Mouse (Mus musculus): ENCODE measurements at regions not wholly inside any gene's neighbourhood (a gene's known extent, or its start where the extent isn't known, plus 50 kb on each side); places are given as distances from the start of the nearest gene placed in this dataset.

DNA sequence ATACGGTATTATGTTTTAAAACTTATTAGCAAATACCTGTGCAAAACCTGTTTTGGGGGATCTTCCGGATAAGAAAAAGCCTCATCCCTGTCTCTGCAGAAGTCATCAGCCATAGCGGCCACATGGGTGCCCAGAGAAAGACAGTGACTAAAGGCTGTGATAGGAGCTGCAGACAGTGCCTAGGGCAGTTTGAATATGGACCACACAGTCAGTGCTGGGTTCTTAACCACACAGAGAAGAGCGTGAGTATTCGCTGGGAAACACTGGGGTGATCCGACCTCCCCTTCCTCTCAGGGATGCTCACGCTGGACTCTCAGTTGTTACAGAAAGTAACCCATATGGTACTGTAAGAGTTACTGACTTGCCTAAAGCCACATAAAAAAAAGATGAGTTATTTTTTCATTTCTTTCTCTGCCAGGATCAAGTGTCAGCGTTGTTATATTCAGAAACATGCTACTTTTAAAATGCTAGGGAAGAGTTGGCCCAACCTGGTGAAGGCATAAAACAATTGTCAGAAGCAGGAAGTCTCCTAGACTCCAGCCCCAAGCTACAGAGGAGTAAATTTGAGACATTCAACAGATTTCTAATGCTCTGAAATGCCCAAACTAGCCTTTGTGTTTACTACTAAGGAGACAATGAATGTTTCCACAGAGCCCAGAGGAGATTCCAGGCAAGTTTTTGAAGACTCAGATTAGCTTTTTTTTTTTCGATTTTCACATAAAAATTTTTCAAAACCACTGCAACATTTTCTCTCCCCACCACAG is 333.3 kb upstream of the Acvr2a start:
- TF ChIP-seq EP300 (IDR thresholded peaks at IDR 0.05) (no peak), CTCF (IDR thresholded peaks at IDR 0.05) (no peak)
- Histone ChIP-seq H3K36me3 (ENCODE audit: insufficient read depth, low read length) (no peaks in the 10 kb centered on the region), H3K4me2 (replicated peaks; ENCODE audit: low read depth, low read length) (no peak overlapping the region), H3K4me3 (ENCODE audit: low read depth, low read length) (no peak overlapping the region), H3K9ac (replicated peaks; ENCODE audit: low read depth) (no peak overlapping the region), H3K9me3 (ENCODE audit: low read length) (no peaks in the 10 kb centered on the region), H3K4me1 (ENCODE audit: insufficient read depth, low read depth, low read length) (no peaks in the 10 kb centered on the region), H3K27me3 (replicated peaks; ENCODE audit: insufficient read depth, low read length) (no peaks in the 10 kb centered on the region), H3K27ac (ENCODE audit: low read length) (no peak overlapping the region)
- ATAC-seq (no peak), DNase-seq (ENCODE audit: low spot score) (no peak)
- WGBS, result 79% methylated on average over 9 of the region's 9 CpGs

- 72% methylated on average over 12 of the region's 12 CpGs for WGBS
- Histone ChIP-seq H3K4me3 (ENCODE audit: low read depth, low read length) (no peak overlapping the region), H3K27ac (ENCODE audit: low read length) (no peak overlapping the region), H3K27me3 (replicated peaks; ENCODE audit: insufficient read depth, low read length) (no peaks in the 10 kb centered on the region), H3K9ac (replicated peaks; ENCODE audit: low read depth) (no peak overlapping the region), H3K4me2 (replicated peaks; ENCODE audit: low read depth, low read length) (no peak overlapping the region), H3K9me3 (ENCODE audit: low read length) (no peaks in the 10 kb centered on the region), H3K36me3 (ENCODE audit: insufficient read depth, low read length) (no peaks in the 10 kb centered on the region), H3K4me1 (ENCODE audit: insufficient read depth, low read depth, low read length) (no peaks in the 10 kb centered on the region)
- TF ChIP-seq EP300 (IDR thresholded peaks at IDR 0.05) (no peak), CTCF (IDR thresholded peaks at IDR 0.05) (no peak)
- ATAC-seq (no peak), DNase-seq (ENCODE audit: low spot score) (no peak)
Measured at GRCm38 (mm10) chr2:48481209-48481742, 332.6 kb upstream of the Acvr2a start.

DNA sequence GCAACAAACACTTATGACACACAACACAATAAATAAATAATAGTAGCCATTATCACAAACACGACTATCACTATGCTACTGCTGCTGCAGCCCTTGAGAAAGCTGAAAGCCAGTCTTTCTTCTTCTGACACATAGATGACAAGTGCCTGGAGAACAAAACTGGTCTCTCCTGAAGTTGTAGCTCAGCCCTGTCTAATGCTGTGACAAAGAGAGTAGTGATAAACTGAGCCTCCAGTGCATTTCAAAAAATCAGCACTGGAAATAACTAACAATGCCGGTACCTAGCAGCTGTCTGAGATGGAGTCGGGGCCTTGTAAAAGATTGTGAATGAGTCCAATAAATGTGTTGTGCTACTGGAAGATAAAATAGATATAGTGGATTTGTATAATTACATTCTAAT is 320.3 kb upstream of the Acvr2a start:
- Histone ChIP-seq H3K36me3 (ENCODE audit: insufficient read depth, low read length) (no peaks in the 10 kb centered on the region), H3K27me3 (replicated peaks; ENCODE audit: insufficient read depth, low read length) (no peaks in the 10 kb centered on the region), H3K9me3 (ENCODE audit: low read length) (no peaks in the 10 kb centered on the region), H3K9ac (replicated peaks; ENCODE audit: low read depth) (no peak overlapping the region), H3K4me2 (replicated peaks; ENCODE audit: low read depth, low read length) (no peak overlapping the region), H3K4me3 (ENCODE audit: low read depth, low read length) (no peak overlapping the region), H3K27ac (ENCODE audit: low read length) (peak overlapping the region; percentile 47), H3K4me1 (ENCODE audit: insufficient read depth, low read depth, low read length) (no peaks in the 10 kb centered on the region)
- DNase-seq (ENCODE audit: low spot score) (peak; percentile 54), ATAC-seq (peak; percentile 48)
- WGBS, result 45% methylated on average over 3 of the region's 3 CpGs
- TF ChIP-seq CTCF (IDR thresholded peaks at IDR 0.05) (no peak), EP300 (IDR thresholded peaks at IDR 0.05) (no peak)

GRCm38 (mm10) chr2:48494065-48494464 is 319.8 kb upstream of the Acvr2a start:
- Histone ChIP-seq H3K9me3 (ENCODE audit: low read length) (no peaks in the 10 kb centered on the region), H3K4me3 (ENCODE audit: low read depth, low read length) (no peak overlapping the region), H3K9ac (replicated peaks; ENCODE audit: low read depth) (no peak overlapping the region), H3K4me2 (replicated peaks; ENCODE audit: low read depth, low read length) (no peak overlapping the region), H3K36me3 (ENCODE audit: insufficient read depth, low read length) (no peaks in the 10 kb centered on the region), H3K27me3 (replicated peaks; ENCODE audit: insufficient read depth, low read length) (no peaks in the 10 kb centered on the region), H3K4me1 (ENCODE audit: insufficient read depth, low read depth, low read length) (no peaks in the 10 kb centered on the region), H3K27ac (ENCODE audit: low read length) (no peak overlapping the region)
- TF ChIP-seq CTCF (IDR thresholded peaks at IDR 0.05), result no peak
- TF ChIP-seq EP300 (IDR thresholded peaks at IDR 0.05), result peak; percentile 97
- DNase-seq (ENCODE audit: low spot score) (peak; percentile 96), ATAC-seq (peak; percentile 95)
- WGBS, result 28% methylated on average over 2 of the region's 2 CpGs

DNA sequence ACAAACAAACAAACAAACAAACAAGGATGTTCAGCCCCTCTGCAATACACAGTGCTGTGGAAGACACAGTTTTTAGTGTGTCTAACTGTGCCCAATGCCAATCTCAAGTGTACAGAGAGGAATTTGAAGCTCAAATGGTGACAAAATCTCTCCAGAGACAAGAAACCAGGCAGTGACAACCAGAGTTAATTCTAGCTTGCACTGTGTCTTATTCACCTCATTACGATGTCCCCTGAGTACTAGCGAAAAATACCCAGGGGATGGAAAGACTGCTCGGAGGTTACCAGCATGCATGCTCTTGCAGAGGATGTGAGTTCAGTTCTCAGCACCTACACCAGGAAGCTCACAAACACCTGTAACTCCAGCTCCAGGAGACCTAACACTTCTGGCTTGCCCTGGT is 319.3 kb upstream of the Acvr2a start:
- no peaks in the 10 kb centered on the region for H3K27me3 ChIP-seq (replicated peaks; ENCODE audit: insufficient read depth, low read length)
- H3K27ac ChIP-seq (ENCODE audit: low read length), result peak overlapping the region; percentile 62
- TF ChIP-seq EP300 (IDR thresholded peaks at IDR 0.05), result no peak
- TF ChIP-seq CTCF (IDR thresholded peaks at IDR 0.05), result no peak
- H3K4me3 ChIP-seq (ENCODE audit: low read depth, low read length), result no peak overlapping the region
- ATAC-seq (peak; percentile 34), DNase-seq (ENCODE audit: low spot score) (peak; percentile 63)
- H3K36me3 ChIP-seq (ENCODE audit: insufficient read depth, low read length), result no peaks in the 10 kb centered on the region
- H3K9me3 ChIP-seq (ENCODE audit: low read length), result no peaks in the 10 kb centered on the region
- no peaks in the 10 kb centered on the region for H3K4me1 ChIP-seq (ENCODE audit: insufficient read depth, low read depth, low read length)
- no peak overlapping the region for H3K4me2 ChIP-seq (replicated peaks; ENCODE audit: low read depth, low read length)
- H3K9ac ChIP-seq (replicated peaks; ENCODE audit: low read depth), result no peak overlapping the region
- 71% methylated on average over 3 of the region's 3 CpGs for WGBS

- H3K36me3 ChIP-seq (ENCODE audit: insufficient read depth, low read length), result no peaks in the 10 kb centered on the region
- no peak overlapping the region for H3K4me3 ChIP-seq (ENCODE audit: low read depth, low read length)
- H3K4me1 ChIP-seq (ENCODE audit: insufficient read depth, low read depth, low read length), result no peaks in the 10 kb centered on the region
- ATAC-seq, result no peak
- DNase-seq (ENCODE audit: low spot score), result no peak
- no peak for TF ChIP-seq CTCF (IDR thresholded peaks at IDR 0.05)
- TF ChIP-seq EP300 (IDR thresholded peaks at IDR 0.05), result no peak
- WGBS, result 91% methylated on average over 5 of the region's 5 CpGs
- H3K4me2 ChIP-seq (replicated peaks; ENCODE audit: low read depth, low read length), result no peak overlapping the region
- no peak overlapping the region for H3K27ac ChIP-seq (ENCODE audit: low read length)
- no peaks in the 10 kb centered on the region for H3K27me3 ChIP-seq (replicated peaks; ENCODE audit: insufficient read depth, low read length)
- H3K9ac ChIP-seq (replicated peaks; ENCODE audit: low read depth), result no peak overlapping the region
- H3K9me3 ChIP-seq (ENCODE audit: low read length), result no peaks in the 10 kb centered on the region
Measured at GRCm38 (mm10) chr2:48498047-48498723, 315.7 kb upstream of the Acvr2a start.
